Mouse (Mus musculus): ENCODE measurements around the gene Tgfbr3. TPM values are rescaled to one million over a fixed set of nuclear protein-coding genes. Genes with fewer than 3 reads are reported as not detected.

The Tgfbr3 gene
- polyA plus RNA-seq, 1 experiment from 2014 or later = 17.5 TPM

DNA sequence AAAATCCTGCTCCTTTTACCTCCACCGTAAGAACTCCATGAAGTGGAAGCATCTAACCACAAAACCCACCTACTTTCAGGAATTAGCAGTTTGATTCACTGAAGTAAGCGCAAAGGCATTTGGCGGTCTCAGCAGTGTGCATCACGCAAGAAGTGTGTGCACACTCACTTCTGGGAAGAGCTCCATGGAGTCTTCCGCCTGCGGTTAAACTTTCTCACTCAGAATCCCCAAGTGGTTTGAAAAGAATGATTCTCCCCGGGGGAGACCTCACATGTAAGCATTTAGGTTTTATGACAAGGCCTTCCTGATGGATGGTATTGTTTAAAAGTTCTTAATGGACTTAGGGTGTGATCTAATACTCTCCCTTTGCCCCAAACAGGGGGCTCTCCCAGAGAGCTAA is 164.9 kb downstream of the Tgfbr3 start:
- H3K27me3 ChIP-seq = no peaks in the 10 kb centered on the region
- no peak for ATAC-seq (ENCODE audit: insufficient number of reproducible peaks, insufficient read depth, low FRiP score, low TSS enrichment, low read depth)
- peaks cover 57% of the 10 kb centered on the region for H3K4me1 ChIP-seq (replicated peaks)
- H3K9ac ChIP-seq (replicated peaks) = no peak overlapping the region
- 68% methylated on average over 7 of the region's 7 CpGs for WGBS
- H3K4me2 ChIP-seq = no peak overlapping the region
- 0 out of 2 replicates have a peak overlapping the region, but pooled peaks have one; percentile 59 for H3K27ac ChIP-seq
- H3K4me3 ChIP-seq (replicated peaks) = no peak overlapping the region
- H3K36me3 ChIP-seq = peaks cover 10% of the 10 kb centered on the region
- no peaks in the 10 kb centered on the region for H3K9me3 ChIP-seq

- peaks cover 44% of the 10 kb centered on the region for H3K4me1 ChIP-seq (replicated peaks)
- H3K9me3 ChIP-seq = no peaks in the 10 kb centered on the region
- H3K4me3 ChIP-seq (replicated peaks) = no peak overlapping the region
- H3K27me3 ChIP-seq = no peaks in the 10 kb centered on the region
- no peak for ATAC-seq (ENCODE audit: insufficient number of reproducible peaks, insufficient read depth, low FRiP score, low TSS enrichment, low read depth)
- no peak overlapping the region for H3K9ac ChIP-seq (replicated peaks)
- no peak overlapping the region for H3K4me2 ChIP-seq
- WGBS = 41% methylated on average over 4 of the region's 4 CpGs
- H3K36me3 ChIP-seq = peaks cover 10% of the 10 kb centered on the region
- 0 out of 2 replicates have a peak overlapping the region, but pooled peaks have one; percentile 17 for H3K27ac ChIP-seq
These were observed 166.8 kb downstream of the Tgfbr3 start for GRCm38 (mm10) chr5:107122622-107123021.

DNA sequence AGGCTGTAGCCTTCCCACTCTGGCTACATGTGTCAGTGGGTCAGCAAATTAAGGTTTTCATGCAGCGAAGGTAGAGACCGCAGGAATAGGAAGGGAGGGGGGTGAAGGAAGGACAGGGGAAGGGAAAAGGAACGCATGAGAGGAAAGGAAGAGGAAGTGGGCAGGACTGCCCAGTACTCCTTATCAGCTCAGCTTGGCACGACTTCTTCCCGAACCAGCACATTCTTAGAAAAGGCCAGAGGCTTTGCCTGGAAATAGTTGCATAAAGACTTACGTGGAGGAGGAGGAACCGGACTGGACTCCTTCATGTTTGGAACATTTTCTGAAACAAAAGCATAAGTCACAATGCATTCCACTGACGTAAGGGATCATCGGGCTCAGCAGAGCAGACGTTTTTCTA is 168.3 kb downstream of the Tgfbr3 start:
- 81% methylated on average over 10 of the region's 10 CpGs for WGBS
- Histone ChIP-seq H3K4me2 (no peak overlapping the region), H3K27me3 (no peaks in the 10 kb centered on the region), H3K36me3 (peaks cover 22% of the 10 kb centered on the region), H3K4me3 (replicated peaks) (no peak overlapping the region), H3K9ac (replicated peaks) (no peak overlapping the region), H3K27ac (no peak overlapping the region), H3K9me3 (no peaks in the 10 kb centered on the region), H3K4me1 (replicated peaks) (peaks cover 51% of the 10 kb centered on the region)
- ATAC-seq (ENCODE audit: insufficient number of reproducible peaks, insufficient read depth, low FRiP score, low TSS enrichment, low read depth) = no peak

DNA sequence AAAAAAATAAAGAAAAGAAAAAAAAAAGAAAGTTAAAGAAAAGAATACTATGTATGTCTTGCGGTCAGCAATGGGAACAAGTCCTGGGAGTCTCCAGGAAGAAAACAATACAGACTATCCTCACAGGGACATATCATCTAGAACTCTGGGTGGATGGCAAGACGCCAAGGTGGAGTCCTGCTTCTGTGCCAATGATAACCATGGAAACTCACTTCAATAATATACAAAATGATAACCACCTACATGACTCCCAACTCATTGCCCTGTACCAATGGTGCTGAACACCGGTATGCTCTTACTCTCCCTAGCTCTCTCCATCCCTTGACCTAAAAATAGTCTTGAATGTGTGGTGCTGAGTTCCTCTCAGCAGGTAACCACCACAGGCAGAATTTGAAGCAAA is 168.8 kb downstream of the Tgfbr3 start:
- no peak overlapping the region for H3K4me3 ChIP-seq (replicated peaks)
- peaks cover 24% of the 10 kb centered on the region for H3K36me3 ChIP-seq
- no peak overlapping the region for H3K27ac ChIP-seq
- peaks cover 51% of the 10 kb centered on the region for H3K4me1 ChIP-seq (replicated peaks)
- ATAC-seq (ENCODE audit: insufficient number of reproducible peaks, insufficient read depth, low FRiP score, low TSS enrichment, low read depth) = no peak
- H3K27me3 ChIP-seq = no peaks in the 10 kb centered on the region
- H3K4me2 ChIP-seq = no peak overlapping the region
- H3K9me3 ChIP-seq = no peaks in the 10 kb centered on the region
- H3K9ac ChIP-seq (replicated peaks) = no peak overlapping the region
- WGBS = 91% methylated on average over 3 of the region's 3 CpGs

GRCm38 (mm10) chr5:107119896-107120295 is 169.5 kb downstream of the Tgfbr3 start:
- 80% methylated on average over 6 of the region's 6 CpGs for WGBS
- ATAC-seq (ENCODE audit: insufficient number of reproducible peaks, insufficient read depth, low FRiP score, low TSS enrichment, low read depth) = no peak
- no peak overlapping the region for H3K4me3 ChIP-seq (replicated peaks)
- no peak overlapping the region for H3K4me2 ChIP-seq
- no peaks in the 10 kb centered on the region for H3K27me3 ChIP-seq
- H3K4me1 ChIP-seq (replicated peaks) = peaks cover 45% of the 10 kb centered on the region
- no peak overlapping the region for H3K27ac ChIP-seq
- H3K9me3 ChIP-seq = no peaks in the 10 kb centered on the region
- no peak overlapping the region for H3K9ac ChIP-seq (replicated peaks)
- peaks cover 30% of the 10 kb centered on the region for H3K36me3 ChIP-seq

DNA sequence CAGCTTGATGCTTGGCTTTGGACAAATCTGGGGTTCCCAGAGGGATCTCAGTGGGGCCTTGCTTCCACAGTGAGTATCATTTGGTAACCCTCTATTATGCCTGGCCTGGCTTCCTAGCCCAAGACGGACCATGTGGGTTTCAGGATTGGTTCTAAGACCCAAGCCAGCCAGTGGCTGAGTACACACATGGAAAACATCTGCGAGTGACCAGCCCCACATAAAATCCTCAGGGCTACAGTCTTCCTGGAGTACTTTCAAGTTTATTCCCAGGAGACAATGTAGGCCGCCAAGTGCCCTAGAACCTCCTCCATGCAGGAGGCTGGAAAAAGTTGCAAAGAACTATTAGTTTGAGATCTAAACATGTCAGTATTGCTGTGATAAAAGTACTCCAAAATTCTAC is 172.6 kb downstream of the Tgfbr3 start:
- peaks cover 30% of the 10 kb centered on the region for H3K36me3 ChIP-seq
- H3K4me1 ChIP-seq (replicated peaks) = peaks cover 26% of the 10 kb centered on the region
- no peak overlapping the region for H3K4me3 ChIP-seq (replicated peaks)
- no peaks in the 10 kb centered on the region for H3K9me3 ChIP-seq
- WGBS = 40% methylated on average over 3 of the region's 3 CpGs
- no peak for ATAC-seq (ENCODE audit: insufficient number of reproducible peaks, insufficient read depth, low FRiP score, low TSS enrichment, low read depth)
- no peaks in the 10 kb centered on the region for H3K27me3 ChIP-seq
- no peak overlapping the region for H3K9ac ChIP-seq (replicated peaks)
- H3K4me2 ChIP-seq = no peak overlapping the region
- H3K27ac ChIP-seq = peak overlapping the region; percentile 41; the same call in 1 of the 2 replicates

DNA sequence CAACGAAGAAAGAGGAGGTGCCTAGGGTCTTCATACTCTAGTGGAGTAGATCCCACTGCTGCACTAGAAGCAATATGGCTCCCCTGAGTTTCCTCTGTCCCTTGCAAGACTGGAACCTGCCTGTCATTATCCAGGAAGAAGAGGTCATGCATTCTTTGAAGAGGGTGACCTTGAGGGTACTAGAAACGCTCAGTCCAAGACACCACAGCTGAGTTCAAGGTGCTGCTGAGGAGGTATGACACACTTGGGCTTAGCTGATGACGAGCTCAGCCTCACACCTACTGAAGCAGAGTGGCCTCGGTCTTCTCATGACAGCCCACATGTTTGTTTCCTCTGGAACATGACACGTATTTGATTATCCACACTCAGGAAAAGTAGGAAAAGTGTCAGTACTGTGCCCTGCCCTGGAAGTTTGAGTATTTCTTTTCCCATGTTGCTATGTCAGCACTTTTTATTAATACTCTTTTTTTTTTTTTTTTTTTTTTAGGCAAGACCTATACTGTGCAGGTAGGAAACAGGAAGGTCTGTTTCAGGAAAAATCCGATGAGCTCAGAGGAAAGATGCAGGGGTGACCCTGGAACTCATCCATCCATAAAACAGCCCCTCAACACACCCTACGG is 176.7 kb downstream of the Tgfbr3 start:
- Histone ChIP-seq H3K9me3 (no peaks in the 10 kb centered on the region), H3K4me2 (no peak overlapping the region), H3K9ac (replicated peaks) (no peak overlapping the region), H3K4me1 (replicated peaks) (peaks cover 49% of the 10 kb centered on the region), H3K27ac (no peak overlapping the region), H3K4me3 (replicated peaks) (no peak overlapping the region), H3K27me3 (no peaks in the 10 kb centered on the region), H3K36me3 (peaks cover 33% of the 10 kb centered on the region; the same call in 1 of the 2 replicates)
- ATAC-seq (ENCODE audit: insufficient number of reproducible peaks, insufficient read depth, low FRiP score, low TSS enrichment, low read depth) = no peak
- 63% methylated on average over 7 of the region's 7 CpGs for WGBS

- Histone ChIP-seq H3K27me3 (no peaks in the 10 kb centered on the region), H3K4me3 (replicated peaks) (no peak overlapping the region), H3K9me3 (no peaks in the 10 kb centered on the region), H3K36me3 (peaks cover 26% of the 10 kb centered on the region; the same call in 1 of the 2 replicates), H3K9ac (replicated peaks) (no peak overlapping the region), H3K27ac (peak overlapping the region; percentile 90; the same call in 1 of the 2 replicates), H3K4me1 (replicated peaks) (peaks cover 49% of the 10 kb centered on the region), H3K4me2 (no peak overlapping the region)
- no peak for ATAC-seq (ENCODE audit: insufficient number of reproducible peaks, insufficient read depth, low FRiP score, low TSS enrichment, low read depth)
- WGBS = 56% methylated on average over 3 of the region's 3 CpGs
These were observed 177.6 kb downstream of the Tgfbr3 start for GRCm38 (mm10) chr5:107111802-107112201.

DNA sequence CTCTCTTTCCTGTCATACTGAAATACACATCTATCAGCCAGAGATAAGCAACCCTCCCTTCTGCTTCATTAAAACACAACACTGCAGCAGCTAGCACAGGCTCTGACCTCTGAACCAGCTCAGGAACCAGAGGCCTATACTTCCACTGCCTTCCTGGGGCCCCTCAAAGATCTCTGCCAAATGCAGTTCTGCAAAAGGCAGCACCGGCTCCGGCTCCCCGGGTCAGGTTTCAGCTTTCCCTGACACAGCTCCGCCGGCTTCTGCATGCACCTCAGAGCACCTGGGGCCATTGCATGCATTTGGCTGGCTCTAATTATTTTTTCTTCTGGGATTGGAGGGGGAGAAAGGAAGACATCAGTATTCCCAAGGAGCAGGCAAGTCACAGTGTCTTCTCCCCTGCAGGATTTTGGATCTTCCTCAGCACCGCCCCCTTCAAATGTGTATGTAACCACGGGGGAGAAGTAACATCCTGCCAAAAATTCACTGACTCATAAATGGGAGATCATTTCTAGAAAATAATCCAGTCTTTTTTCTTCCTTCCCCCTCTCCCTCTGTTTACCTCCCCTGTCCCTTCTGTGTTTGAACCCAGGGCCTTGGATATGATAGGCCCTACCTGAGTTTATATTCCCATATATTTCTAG is 178.4 kb downstream of the Tgfbr3 start:
- peak; percentile 60; the same call in 1 of the 2 replicates for ATAC-seq (ENCODE audit: insufficient number of reproducible peaks, insufficient read depth, low FRiP score, low TSS enrichment, low read depth)
- Histone ChIP-seq H3K4me2 (peak overlapping the region; percentile 31), H3K27ac (peak overlapping the region; percentile 90), H3K36me3 (peaks cover 20% of the 10 kb centered on the region; the same call in 1 of the 2 replicates), H3K9me3 (no peaks in the 10 kb centered on the region), H3K4me1 (replicated peaks) (peaks cover 46% of the 10 kb centered on the region), H3K9ac (replicated peaks) (no peak overlapping the region), H3K27me3 (peaks cover 3% of the 10 kb centered on the region; the same call in 1 of the 2 replicates), H3K4me3 (replicated peaks) (no peak overlapping the region)
- WGBS = 11% methylated on average over 7 of the region's 7 CpGs

- ATAC-seq (ENCODE audit: insufficient number of reproducible peaks, insufficient read depth, low FRiP score, low TSS enrichment, low read depth) = peak; percentile 40; the same call in 1 of the 2 replicates
- H3K36me3 ChIP-seq = peaks cover 16% of the 10 kb centered on the region; the same call in 1 of the 2 replicates
- H3K4me3 ChIP-seq (replicated peaks) = no peak overlapping the region
- WGBS = 32% methylated on average over 13 of the region's 13 CpGs
- H3K9ac ChIP-seq (replicated peaks) = no peak overlapping the region
- peaks cover 3% of the 10 kb centered on the region; the same call in 1 of the 2 replicates for H3K27me3 ChIP-seq
- H3K4me2 ChIP-seq = peak overlapping the region; percentile 31
- peak overlapping the region; percentile 90 for H3K27ac ChIP-seq
- H3K4me1 ChIP-seq (replicated peaks) = peaks cover 46% of the 10 kb centered on the region
- H3K9me3 ChIP-seq = no peaks in the 10 kb centered on the region
These were observed 179.1 kb downstream of the Tgfbr3 start for GRCm38 (mm10) chr5:107110089-107110879.

- no peak for ATAC-seq (ENCODE audit: insufficient number of reproducible peaks, insufficient read depth, low FRiP score, low TSS enrichment, low read depth)
These were observed 180.0 kb downstream of the Tgfbr3 start for GRCm38 (mm10) chr5:107109416-107109815.

More at GRCm38 (mm10) chr5:107109416-107109815, 180.0 kb downstream of the Tgfbr3 start:
- Histone ChIP-seq H3K9ac (replicated peaks) (no peak overlapping the region), H3K9me3 (no peaks in the 10 kb centered on the region), H3K27me3 (peaks cover 3% of the 10 kb centered on the region; the same call in 1 of the 2 replicates), H3K4me3 (replicated peaks) (no peak overlapping the region), H3K4me2 (no peak overlapping the region), H3K27ac (peak overlapping the region; percentile 90), H3K36me3 (peaks cover 13% of the 10 kb centered on the region; the same call in 1 of the 2 replicates), H3K4me1 (replicated peaks) (peaks cover 46% of the 10 kb centered on the region)
- WGBS = 48% methylated on average over 15 of the region's 15 CpGs
